Mouse (Mus musculus) cerebellum, adult 11-12 months (tissue): Measurements from ENCODE around the gene Tstd2.

Source experiments
- DNase-seq: peaks from one replicate; pipeline ENCODE4 v3.0.0; 2022

Tstd2 gene

GRCm38 (mm10) chr4:46117536-46117935, 21.0 kb downstream of the Tstd2 start:
- no peak for DNase-seq

GRCm38 (mm10) chr4:46116544-46117175, 21.8 kb downstream of the Tstd2 start:
- DNase-seq: peak; percentile 90

- no peak for DNase-seq
Observed at GRCm38 (mm10) chr4:46115308-46115707, 23.2 kb downstream of the Tstd2 start.

GRCm38 (mm10) chr4:46111361-46111760, 27.1 kb downstream of the Tstd2 start:
- peak; percentile 76 for DNase-seq

- DNase-seq: no peak
Observed at GRCm38 (mm10) chr4:46110084-46110483, 28.4 kb downstream of the Tstd2 start.

- no peak for DNase-seq
Observed at GRCm38 (mm10) chr4:46102078-46102769, 36.3 kb downstream of the Tstd2 start.

GRCm38 (mm10) chr4:46101211-46101711, 37.2 kb downstream of the Tstd2 start:
- DNase-seq: no peak

- peak; percentile 5 for DNase-seq
Observed at GRCm38 (mm10) chr4:46100539-46100938, 38.0 kb downstream of the Tstd2 start.

- DNase-seq: peak; percentile 64
Observed at GRCm38 (mm10) chr4:46099132-46099531, 39.4 kb downstream of the Tstd2 start.

GRCm38 (mm10) chr4:46097591-46097990, 40.9 kb downstream of the Tstd2 start:
- no peak for DNase-seq

- DNase-seq: no peak
Observed at GRCm38 (mm10) chr4:46096546-46096945, 41.9 kb downstream of the Tstd2 start.

- no peak for DNase-seq
Observed at GRCm38 (mm10) chr4:46095826-46096159, 42.7 kb downstream of the Tstd2 start.

- peak; percentile 81 for DNase-seq
Observed at GRCm38 (mm10) chr4:46094916-46095825, 43.3 kb downstream of the Tstd2 start.

- DNase-seq: peak; percentile 73
Observed at GRCm38 (mm10) chr4:46092429-46093076, 45.9 kb downstream of the Tstd2 start.

GRCm38 (mm10) chr4:46089524-46090125, 48.9 kb downstream of the Tstd2 start:
- no peak for DNase-seq

- DNase-seq: peak; percentile 73
Observed at GRCm38 (mm10) chr4:46087852-46088251, 50.6 kb downstream of the Tstd2 start.

GRCm38 (mm10) chr4:46087427-46087771, 51.1 kb downstream of the Tstd2 start:
- no peak for DNase-seq

GRCm38 (mm10) chr4:46086718-46087426, 51.6 kb downstream of the Tstd2 start:
- no peak for DNase-seq

- peak; percentile 86 for DNase-seq
Observed at GRCm38 (mm10) chr4:46085223-46085811, 53.2 kb downstream of the Tstd2 start.

- no peak for DNase-seq
Observed at GRCm38 (mm10) chr4:46084416-46085172, 53.9 kb downstream of the Tstd2 start.

GRCm38 (mm10) chr4:46082555-46082954, 55.9 kb downstream of the Tstd2 start:
- no peak for DNase-seq
